Mouse (Mus musculus) liver (tissue): Measurements from ENCODE around the gene Cdk14.

Experiments
- DNase-seq: peaks from one replicate; pipeline ENCODE4 v3.0.0-alpha.2; 2020; ENCODE audit warnings: mixed read lengths

Cdk14 gene

GRCm38 (mm10) chr5:4826886-4827285, 593.2 kb downstream of the Cdk14 start:
- DNase-seq: no peak

- DNase-seq: no peak
These were observed 594.2 kb downstream of the Cdk14 start for GRCm38 (mm10) chr5:4825951-4826350.

DNA sequence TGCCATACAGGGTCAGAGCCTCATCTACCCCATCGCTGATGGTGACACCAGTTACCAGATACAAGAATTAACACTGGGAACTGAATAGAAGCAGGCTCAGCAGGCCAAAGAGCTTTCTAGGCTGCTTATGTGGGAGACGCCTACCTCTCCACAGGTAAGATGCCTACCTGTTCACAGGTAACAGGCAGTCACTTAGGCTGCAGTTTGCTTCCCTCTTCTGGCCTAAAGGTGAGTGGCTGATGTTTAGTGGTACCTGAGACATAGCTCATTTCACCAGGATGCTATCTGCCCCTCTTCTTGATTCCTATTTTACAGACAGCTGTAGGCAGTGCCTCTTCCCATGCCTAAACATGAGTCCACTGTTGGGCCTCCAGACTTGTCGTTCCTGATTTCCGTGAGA, 595.0 kb downstream of the Cdk14 start:
- no peak for DNase-seq

GRCm38 (mm10) chr5:4824171-4824570, 595.9 kb downstream of the Cdk14 start:
- DNase-seq: no peak

GRCm38 (mm10) chr5:4822041-4822440, 598.1 kb downstream of the Cdk14 start:
- DNase-seq: no peak

DNA sequence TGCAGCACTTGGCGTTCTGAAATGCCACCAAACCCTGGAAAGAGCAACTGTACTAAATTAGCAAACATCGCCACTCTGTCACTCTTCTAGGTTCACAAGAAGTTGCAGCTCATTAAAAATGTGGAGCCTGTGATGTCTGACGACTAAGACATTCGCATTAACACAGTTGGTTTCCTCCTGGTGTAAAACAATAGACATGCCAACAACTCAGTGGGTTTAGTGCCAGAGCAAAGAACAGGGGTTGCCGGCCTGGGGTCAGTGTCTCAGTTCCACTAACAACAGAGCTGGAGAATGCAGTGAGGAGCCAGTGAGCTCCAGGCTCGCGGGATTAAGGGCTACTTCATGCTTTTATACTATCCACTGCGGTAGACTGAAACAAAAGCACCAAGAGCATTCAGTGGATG, 598.7 kb downstream of the Cdk14 start:
- no peak for DNase-seq

DNA sequence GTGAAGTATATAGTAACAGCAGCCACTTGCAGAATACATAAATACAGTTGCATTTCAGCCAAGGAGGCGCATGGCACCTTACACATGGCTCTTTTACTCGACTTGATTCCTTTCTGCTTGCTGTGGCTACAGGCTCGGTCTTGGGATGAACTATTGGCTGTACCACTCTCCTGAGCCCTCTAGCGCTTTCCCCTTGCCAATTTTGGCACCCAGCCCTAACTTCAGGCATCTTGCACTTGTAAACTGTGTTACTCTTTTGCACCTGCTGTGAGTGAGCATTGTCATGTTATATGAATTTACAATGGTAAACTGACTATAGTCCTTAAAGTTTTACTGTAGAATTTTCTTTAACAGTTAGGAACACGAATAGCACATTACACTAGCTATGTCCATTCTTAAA, 603.1 kb downstream of the Cdk14 start:
- DNase-seq: no peak

- DNase-seq: no peak
These were observed 605.5 kb downstream of the Cdk14 start for GRCm38 (mm10) chr5:4814465-4815204.

- DNase-seq: no peak
These were observed 606.8 kb downstream of the Cdk14 start for GRCm38 (mm10) chr5:4813357-4813756.

DNA sequence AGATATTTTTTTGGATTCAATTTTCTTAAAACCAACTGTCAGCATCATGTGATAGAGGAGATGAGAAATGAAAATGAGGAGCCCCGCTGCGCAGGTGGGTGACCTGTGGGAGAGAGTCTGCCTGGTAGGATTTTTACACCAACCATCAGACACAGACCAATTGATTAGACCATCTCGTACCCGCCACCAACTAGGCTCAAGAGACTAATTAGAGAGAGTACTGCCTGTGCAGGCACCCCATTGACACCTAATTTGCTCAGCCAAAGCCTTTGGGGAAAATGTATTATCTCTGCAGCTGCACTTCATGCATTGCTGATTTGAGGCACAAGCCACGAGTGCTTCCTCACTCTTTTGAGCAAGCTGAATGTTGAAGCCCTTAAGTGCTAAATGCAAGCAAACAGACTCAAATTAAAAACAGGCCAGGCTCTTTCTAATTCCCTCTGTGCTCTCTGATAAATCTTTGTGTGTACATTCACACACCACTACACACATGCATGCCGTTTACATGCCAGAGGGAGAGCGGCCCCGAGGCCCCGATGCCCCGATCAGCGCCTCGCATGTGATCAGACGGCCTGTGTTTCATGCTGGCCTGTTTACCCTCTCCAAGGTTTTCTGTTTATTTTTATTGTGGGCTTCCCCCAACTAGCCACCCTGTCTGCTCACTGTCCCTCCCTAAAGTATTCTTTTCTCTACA, 607.9 kb downstream of the Cdk14 start:
- DNase-seq: no peak

DNA sequence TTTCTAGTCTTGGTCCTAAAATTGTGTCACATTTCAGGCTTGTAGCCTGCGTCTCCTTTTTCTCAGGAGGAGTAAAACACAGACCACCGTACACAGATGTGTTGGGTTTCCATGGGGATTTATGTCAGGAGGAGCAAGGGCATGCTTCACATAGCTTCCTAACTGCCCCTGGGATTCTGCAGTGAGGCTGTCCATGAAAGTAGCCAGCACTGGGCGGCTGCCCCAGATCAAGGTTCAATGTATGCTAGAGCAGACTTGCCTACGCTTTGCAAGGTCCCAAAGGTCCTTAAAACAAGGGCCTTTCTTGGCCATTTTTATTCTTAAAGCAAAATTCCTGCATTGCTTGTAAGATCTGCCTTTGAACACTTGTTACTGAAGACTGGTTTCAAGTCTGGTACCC, 614.9 kb downstream of the Cdk14 start:
- no peak for DNase-seq

DNA sequence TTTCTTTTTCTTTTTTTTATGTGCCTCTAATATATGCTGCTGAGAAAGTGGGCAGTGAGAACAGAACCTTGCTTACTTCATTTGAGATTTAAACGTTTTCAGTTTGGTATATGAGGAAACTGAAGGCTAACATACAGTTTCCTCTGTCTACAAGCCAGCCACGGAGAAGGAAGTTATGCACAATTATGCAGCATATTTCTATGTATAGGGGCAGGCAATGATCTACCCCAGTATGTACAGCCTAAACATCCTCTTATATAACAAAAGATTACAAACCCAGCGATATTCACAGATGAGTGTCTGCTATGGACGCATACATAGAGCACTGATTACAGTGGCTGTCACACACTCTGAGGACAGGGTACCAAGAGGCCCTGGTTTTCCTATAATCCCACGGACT, 616.4 kb downstream of the Cdk14 start:
- DNase-seq: no peak

- no peak for DNase-seq
These were observed 618.1 kb downstream of the Cdk14 start for GRCm38 (mm10) chr5:4801971-4802370.

DNA sequence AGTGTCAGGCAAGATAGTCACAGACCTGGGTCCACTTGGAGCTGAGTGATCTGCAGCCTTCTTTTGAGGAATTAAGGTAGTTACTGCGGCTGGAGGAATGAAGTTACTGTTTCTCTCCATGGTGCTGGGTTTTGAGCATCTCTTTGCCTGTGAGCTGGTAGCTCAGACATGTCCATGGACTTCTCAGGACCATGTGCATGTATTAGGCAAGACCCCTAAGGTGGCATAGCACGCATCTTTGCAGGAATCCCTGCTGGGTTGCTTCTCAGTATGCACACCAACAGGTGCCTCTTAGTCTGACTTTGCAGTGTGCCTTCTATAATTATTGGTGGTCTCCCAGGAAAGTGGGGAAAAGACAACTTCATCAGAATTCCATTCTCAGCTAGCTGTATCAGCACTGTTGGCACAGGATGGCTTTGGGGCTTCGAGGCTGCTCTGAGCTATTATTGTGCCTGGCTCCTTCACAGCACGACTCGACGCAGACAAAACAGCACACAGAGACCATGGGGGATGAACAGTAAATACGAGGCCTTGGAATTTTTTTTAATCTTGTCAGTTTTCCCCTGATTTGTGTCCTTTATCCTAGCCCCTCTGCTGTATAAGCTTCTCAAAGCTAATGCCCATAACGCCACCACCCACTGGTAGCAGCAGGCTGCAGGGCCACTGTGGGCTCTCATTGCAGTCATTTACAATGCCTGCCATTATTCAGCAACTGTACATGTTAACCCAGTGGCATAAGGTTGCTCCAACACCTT, 618.8 kb downstream of the Cdk14 start:
- DNase-seq: no peak

GRCm38 (mm10) chr5:4791219-4791618, 628.9 kb downstream of the Cdk14 start:
- no peak for DNase-seq

- DNase-seq: no peak
These were observed 629.8 kb downstream of the Cdk14 start for GRCm38 (mm10) chr5:4790265-4790664.

DNA sequence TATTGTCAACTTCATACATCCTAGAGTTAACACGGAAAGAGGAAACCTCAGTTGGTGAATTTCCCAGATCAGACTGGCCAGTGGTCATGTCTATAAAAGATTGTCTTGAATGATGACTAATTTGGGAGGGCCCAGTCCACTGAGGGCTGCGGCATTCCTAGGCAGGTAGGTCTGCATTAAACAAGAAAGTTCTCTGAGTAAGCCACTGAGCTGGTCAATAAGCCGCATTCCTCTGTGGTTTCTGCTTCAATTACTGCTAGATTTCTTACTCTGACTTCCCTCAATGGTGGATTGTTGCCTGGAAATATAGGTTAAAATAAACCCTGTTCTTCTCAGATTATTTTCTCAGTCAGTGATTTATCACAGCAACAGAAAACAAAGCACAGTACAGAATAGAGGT, 631.6 kb downstream of the Cdk14 start:
- no peak for DNase-seq

GRCm38 (mm10) chr5:4786816-4787215, 633.3 kb downstream of the Cdk14 start:
- no peak for DNase-seq

DNA sequence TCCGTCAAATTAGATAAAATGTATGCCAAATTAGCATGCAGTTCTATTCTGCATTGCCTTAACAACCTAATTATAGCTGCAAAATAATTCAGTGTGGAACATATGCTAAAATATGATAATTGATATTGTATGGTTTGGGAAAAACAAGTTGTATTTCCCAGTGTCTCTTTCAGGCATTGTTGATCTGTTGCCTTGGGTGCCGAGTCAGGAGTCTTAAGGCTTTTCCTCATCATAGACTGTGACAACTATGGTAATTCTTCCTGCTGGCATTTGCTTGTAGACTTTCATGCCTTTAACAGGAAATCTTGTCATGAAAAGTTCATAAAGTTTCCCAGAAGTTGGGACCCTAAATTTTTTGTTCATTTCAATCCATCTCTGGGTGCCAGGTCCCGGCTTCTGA, 641.8 kb downstream of the Cdk14 start:
- no peak for DNase-seq

DNA sequence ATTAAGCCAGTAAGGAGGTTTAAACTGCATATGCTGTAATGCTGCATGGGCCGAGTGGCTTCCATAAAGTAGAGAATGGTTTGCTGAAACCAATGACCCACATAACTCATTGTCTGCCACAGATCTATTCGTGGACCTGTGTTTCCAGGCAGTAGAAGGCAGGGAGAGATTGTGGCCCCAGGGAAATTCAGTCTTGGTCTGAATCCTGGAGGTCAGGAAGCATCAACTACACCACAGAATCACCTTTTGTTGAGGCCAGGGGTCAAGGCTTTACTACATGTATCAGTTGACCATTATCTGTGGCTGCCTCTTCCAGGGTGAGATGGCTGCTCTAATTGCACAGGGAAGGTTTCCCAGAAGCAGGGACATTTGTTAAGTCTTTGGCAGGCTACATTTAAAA, 643.6 kb downstream of the Cdk14 start:
- DNase-seq: no peak

DNA sequence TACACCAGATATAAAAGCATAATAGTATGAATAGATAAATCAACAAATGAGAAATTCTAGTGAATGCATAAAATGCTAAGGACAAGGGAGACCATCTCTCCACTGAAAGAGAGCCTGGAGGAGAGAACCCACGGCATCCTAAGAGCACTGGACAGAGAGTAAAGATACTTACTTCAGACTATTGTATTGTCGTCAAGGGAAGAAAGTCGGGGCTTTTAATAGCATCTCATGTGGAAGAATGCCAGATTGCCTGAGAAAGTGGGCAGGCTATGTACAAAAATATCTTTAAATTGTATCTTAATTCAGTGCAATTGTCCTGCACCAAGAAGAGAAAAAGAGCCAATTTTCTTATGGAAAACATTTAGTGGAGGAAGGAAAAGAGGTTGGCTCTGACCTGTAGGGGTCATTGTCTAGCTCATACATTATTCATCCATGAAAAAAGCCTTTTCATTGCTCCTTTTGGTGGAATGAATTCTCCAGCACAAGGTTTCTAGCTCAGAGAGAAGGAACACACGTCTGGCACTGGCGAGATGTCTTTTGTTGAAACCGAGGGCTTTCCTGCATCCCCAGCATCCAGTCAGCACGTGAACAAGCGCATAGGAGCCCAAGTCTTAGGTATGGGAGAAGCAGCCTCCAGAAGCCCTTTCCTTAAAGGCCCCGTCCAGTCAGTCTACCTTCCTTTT, 646.9 kb downstream of the Cdk14 start:
- no peak for DNase-seq

DNA sequence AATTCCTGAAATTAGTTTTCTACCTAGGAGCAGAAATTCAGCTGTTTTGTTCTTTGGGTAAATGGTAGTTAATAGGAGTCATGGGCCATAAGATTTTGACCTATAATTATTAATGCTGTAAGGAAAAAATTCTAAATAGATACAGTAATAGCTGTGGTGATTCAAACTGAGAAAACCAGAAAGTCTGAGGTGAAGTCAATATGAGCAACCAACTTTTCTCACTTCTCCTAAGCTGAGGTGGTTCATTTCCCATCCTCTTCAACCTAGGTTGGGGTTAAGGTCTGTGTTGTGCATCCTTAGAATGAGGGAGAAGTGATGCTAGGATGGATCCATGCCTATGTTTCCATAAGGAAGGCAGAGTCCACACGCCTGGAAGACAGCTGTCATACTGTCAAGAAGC, 649.5 kb downstream of the Cdk14 start:
- no peak for DNase-seq

DNA sequence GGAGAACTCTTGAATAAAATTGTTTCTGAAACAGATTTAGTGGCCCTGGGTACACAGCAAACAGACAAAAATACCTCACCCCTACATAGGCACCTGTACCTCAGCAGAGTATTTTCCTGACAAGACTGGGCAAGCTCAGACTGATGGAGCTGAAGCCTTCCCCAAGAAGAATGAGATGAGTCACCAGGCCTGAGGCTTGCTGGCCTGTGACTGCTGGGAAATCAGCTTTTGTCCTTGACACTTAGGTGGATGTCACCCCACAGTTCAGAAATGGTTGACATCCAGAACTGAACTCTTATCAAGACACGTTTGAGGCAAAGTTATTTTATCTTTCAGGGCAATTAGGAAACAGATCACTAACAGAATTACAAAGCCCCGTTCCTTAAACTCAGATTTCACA, 652.2 kb downstream of the Cdk14 start:
- DNase-seq: no peak
